Mouse (Mus musculus) liver, embryonic 14.5 days (tissue): ENCODE data around the gene Tchh. TPM values are rescaled to one million over a fixed set of nuclear protein-coding genes. Genes with fewer than 3 reads are reported as not detected.

Experiments
- ATAC-seq: fragments of 200-750 bp; cut with Nextera tagmentation; 2 replicates; pipeline ENCODE4 v1.8.0; 2017; ENCODE audit warnings: moderate number of reproducible peaks, mild to moderate bottlenecking, moderate library complexity; ENCODE audit not compliant: insufficient read depth
- DNase-seq, 3 experiments: peaks; one replicate each; pipeline ENCODE4 v3.0.0-alpha.2; 2012 to 2013; ENCODE audit warnings: low read depth in 3 of 3, low spot score in 3 of 3
- H3K27ac ChIP-seq: fragments of 300-500 bp; sonication (generic); 2 replicates; pipeline ENCODE4 v1.5.1; 2014; ENCODE audit warnings: moderate library complexity, mild to moderate bottlenecking, control low read depth, inconsistent platforms
- H3K27me3 ChIP-seq: fragments of 300-500 bp; sonication (generic); 2 replicates; pipeline ENCODE4 v1.6.1; 2014; ENCODE audit warnings: mild to moderate bottlenecking, low read length, moderate library complexity; ENCODE audit not compliant: control insufficient read depth, insufficient read depth
- H3K36me3 ChIP-seq: fragments of 300-500 bp; sonication (generic); replicated peaks from 2 replicates; pipeline ENCODE4 v1.6.1; 2014; ENCODE audit warnings: low read depth; ENCODE audit not compliant: control insufficient read depth, insufficient read depth
- H3K4me1 ChIP-seq, 2 experiments: fragments of 200-500 bp in 1 of 2; fragments of 300-500 bp in 1 of 2; sonication (generic) in 1 of 2; replicated peaks; 2 replicates each; pipeline ENCODE4 v1.6.1; 2012 to 2014; ENCODE audit warnings: antibody characterized with exemption in 1 of 2, inconsistent platforms in 1 of 2, low read length in 1 of 2; ENCODE audit not compliant: control insufficient read depth in 2 of 2, insufficient read depth in 2 of 2
- H3K4me2 ChIP-seq: fragments of 300-500 bp; sonication (generic); 2 replicates; pipeline ENCODE4 v1.6.1; 2014; ENCODE audit warnings: low read depth, mild to moderate bottlenecking, control low read depth, moderate library complexity
- H3K4me3 ChIP-seq, 2 experiments: fragments of 200-500 bp in 1 of 2; fragments of 300-500 bp in 1 of 2; sonication (generic) in 1 of 2; 2 replicates each; pipeline ENCODE4 v1.5.1; 2012 to 2014; ENCODE audit warnings: low read depth in 2 of 2, low read length in 2 of 2, mild to moderate bottlenecking in 2 of 2, control low read depth in 1 of 2, inconsistent platforms in 1 of 2, moderate library complexity in 1 of 2; ENCODE audit not compliant: insufficient read depth in 1 of 2
- H3K9ac ChIP-seq: fragments of 300-500 bp; sonication (generic); replicated peaks from 2 replicates; pipeline ENCODE4 v1.6.1; 2014; ENCODE audit warnings: mild to moderate bottlenecking, control low read depth, moderate library complexity
- H3K9me3 ChIP-seq: fragments of 300-500 bp; sonication (generic); 2 replicates; pipeline ENCODE4 v1.6.1; 2016; ENCODE audit warnings: low read length, mixed read lengths; ENCODE audit not compliant: control insufficient read depth
- CTCF ChIP-seq: IDR thresholded peaks from 2 replicates; pipeline ENCODE4 v1.5.1; 2016; ENCODE audit warnings: antibody characterized with exemption, low read depth, control low read depth
- EP300 ChIP-seq: IDR thresholded peaks from 2 replicates; pipeline ENCODE4 v1.6.1; 2016; ENCODE audit warnings: antibody characterized with exemption, low read depth
- WGBS: fragments of 180-500 bp; shearing (Covaris S2); extraction: QIAGEN DNeasy Blood & Tissue Kit; methylation state at CpG from one replicate; pipeline ENCODE4 v1.1.7; 2014; ENCODE audit not compliant: insufficient replicate concordance; 5-methylcytosine and 5-hydroxymethylcytosine counted together
- polyA plus RNA-seq, 2 experiments: library from polyadenylated mRNA; depleted of rRNA in 1 of 2; stranded (reverse) in 1 of 2; unstranded in 1 of 2; fragments of >200 nt; fragmentation: Nextera tagmentation in 1 of 2; extraction: Ambion mirVana in 1 of 2; gene quantifications; 2 replicates each; pipeline versions ENCODE4 v1.2.1 to v1.2.3; 2012 to 2014

Gene Tchh
- polyA plus RNA-seq (2012; rRNA removed) (0.04 TPM in 1 of 2 replicates, not detected in the other), polyA plus RNA-seq (2014; fragmentation: Nextera tagmentation; extraction: Ambion mirVana) (0.04 and 0.11 TPM in 2 replicates)

DNA sequence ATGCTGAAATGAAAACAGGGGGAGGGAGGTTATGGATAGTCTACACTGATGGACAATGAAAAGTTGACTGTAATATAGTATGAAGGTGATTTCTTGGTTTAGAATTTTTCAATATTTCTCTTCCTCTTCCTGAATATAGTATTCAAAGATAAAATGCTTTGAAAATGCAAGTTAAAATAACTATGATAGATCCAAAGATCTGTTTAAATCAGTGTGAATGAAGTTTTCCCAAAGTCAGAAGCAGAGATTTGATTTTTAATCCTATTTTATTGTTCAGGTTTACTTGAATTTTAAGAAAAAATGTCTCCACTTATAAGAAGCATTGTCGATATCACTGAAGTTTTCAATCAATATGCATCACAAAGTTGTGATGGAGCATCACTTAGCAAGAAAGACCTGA lies at the start of gene Tchh:
TSS of gene Tchh (plus strand) at position 301 of the 400 bp plus-strand sequence.
- Histone ChIP-seq H3K9me3 (no peaks in the 10 kb centered on the region), H3K27ac (no peak within 1 kb of the TSS), H3K4me1 (no peaks in the 10 kb centered on the region), H3K27me3 (peaks cover 49% of the 10 kb centered on the region), H3K4me3 (no peak within 1 kb of the TSS), H3K4me2 (no peak within 1 kb of the TSS), H3K36me3 (no peaks in the 10 kb centered on the region), H3K9ac (no peak within 1 kb of the TSS)
- DNase-seq (no peak), ATAC-seq (no peak)
- WGBS, result 62% methylated on average over 1 of the region's 1 CpGs
- no peak for TF ChIP-seq EP300

DNA sequence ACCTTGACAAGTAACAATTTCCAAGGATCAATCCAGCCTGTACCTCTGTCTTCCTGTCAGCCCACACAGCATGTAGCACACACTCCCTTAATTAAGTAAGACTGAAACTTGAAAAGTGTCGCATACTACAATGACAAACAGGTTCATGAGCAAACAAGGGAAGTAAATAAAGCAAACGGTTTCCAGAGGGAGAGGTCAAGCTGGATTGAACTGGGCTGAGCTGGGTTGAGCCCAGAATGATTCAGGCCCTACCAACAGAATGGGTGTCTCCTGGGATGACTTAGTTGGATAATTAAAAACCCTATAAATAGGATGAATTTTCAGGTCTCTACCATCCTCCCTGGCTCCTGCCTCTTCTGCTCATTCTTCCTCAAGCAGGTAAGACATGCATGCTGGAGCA lies 48.8 kb upstream of the Tchh start, which contains the start of gene Rptn:
TSS of gene Rptn (plus strand) at position 334 of the 400 bp plus-strand sequence.
- no peak within 1 kb of the TSS for H3K4me3 ChIP-seq
- H3K9me3 ChIP-seq, result no peaks in the 10 kb centered on the region
- no peaks in the 10 kb centered on the region for H3K27me3 ChIP-seq
- no peaks in the 10 kb centered on the region for H3K4me1 ChIP-seq
- no peaks in the 10 kb centered on the region for H3K36me3 ChIP-seq
- H3K27ac ChIP-seq, result no peak within 1 kb of the TSS
- DNase-seq (no peak), ATAC-seq (no peak)
- TF ChIP-seq EP300 (no peak), CTCF (no peak)
- H3K4me2 ChIP-seq, result no peak within 1 kb of the TSS
- no peak within 1 kb of the TSS for H3K9ac ChIP-seq
- WGBS, result 38% methylated on average over 2 of the region's 2 CpGs

GRCm38 (mm10) chr3:93403936-93404335 lies 38.2 kb upstream of the Tchh start:
- no peak for ATAC-seq
- no peak overlapping the region for H3K4me3 ChIP-seq
- no peaks in the 10 kb centered on the region for H3K9me3 ChIP-seq
- H3K27ac ChIP-seq, result no peak overlapping the region
- no peak overlapping the region for H3K9ac ChIP-seq
- no peak overlapping the region for H3K4me2 ChIP-seq
- H3K27me3 ChIP-seq, result no peaks in the 10 kb centered on the region
- H3K4me1 ChIP-seq, result no peaks in the 10 kb centered on the region
- TF ChIP-seq CTCF, result no peak
- TF ChIP-seq EP300, result no peak
- no peaks in the 10 kb centered on the region for H3K36me3 ChIP-seq
- WGBS, result 69% methylated on average over 3 of the region's 3 CpGs
- no peak for DNase-seq

DNA sequence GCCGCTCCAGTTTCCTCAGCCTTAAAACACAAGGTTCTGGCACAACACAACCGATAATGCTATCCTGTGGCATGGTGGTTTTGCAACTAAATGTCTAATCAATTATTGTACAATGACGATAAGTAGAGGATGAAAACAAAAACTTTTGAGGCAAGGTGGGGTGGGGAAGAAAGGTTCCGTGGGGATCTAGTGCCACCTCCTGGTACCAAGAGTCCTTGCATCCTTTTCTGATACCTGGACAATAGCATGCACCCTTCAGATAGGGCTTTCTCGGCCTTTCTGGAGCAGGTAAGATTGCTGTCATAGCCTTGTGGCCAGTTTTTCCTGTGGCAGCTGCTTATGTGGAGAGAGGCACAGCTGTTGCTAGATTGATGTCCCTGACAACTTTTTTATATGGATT lies 35.1 kb upstream of the Tchh start:
- Histone ChIP-seq H3K36me3 (no peaks in the 10 kb centered on the region), H3K27ac (no peak overlapping the region), H3K4me3 (no peak overlapping the region), H3K4me1 (no peaks in the 10 kb centered on the region), H3K9ac (no peak overlapping the region), H3K9me3 (no peaks in the 10 kb centered on the region), H3K4me2 (no peak overlapping the region), H3K27me3 (no peaks in the 10 kb centered on the region)
- 23% methylated on average over 5 of the region's 5 CpGs for WGBS
- DNase-seq (no peak), ATAC-seq (no peak)
- TF ChIP-seq CTCF (peak; percentile 63), EP300 (no peak)

DNA sequence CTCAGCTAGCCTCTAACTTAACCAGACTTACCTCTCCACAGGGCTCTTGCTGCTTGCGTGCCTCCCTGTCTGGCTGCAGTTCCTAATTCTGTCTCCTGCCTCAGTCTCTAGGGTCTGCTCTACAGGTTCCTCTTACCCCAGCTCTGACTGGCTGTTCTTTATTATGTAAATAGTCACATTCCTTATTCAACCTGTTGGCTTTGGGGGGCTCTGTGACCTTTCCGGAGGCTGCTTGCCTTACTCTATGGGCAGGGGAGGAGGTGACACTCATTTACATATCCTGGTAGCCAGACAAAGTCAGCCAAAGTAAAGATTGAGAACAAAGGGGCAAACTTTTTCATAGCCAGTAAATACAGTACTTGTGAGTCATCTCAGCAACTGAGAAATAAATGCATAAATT lies 30.2 kb upstream of the Tchh start:
- WGBS, result 20% methylated on average over 2 of the region's 2 CpGs

More for the DNA sequence above, 30.2 kb upstream of the Tchh start:
- no peak overlapping the region for H3K9ac ChIP-seq
- H3K4me1 ChIP-seq, result no peaks in the 10 kb centered on the region
- TF ChIP-seq EP300 (no peak), CTCF (no peak)
- H3K36me3 ChIP-seq, result no peaks in the 10 kb centered on the region
- no peaks in the 10 kb centered on the region for H3K9me3 ChIP-seq
- ATAC-seq (no peak), DNase-seq (no peak)
- no peaks in the 10 kb centered on the region for H3K27me3 ChIP-seq
- no peak overlapping the region for H3K4me3 ChIP-seq
- no peak overlapping the region for H3K4me2 ChIP-seq
- no peak overlapping the region for H3K27ac ChIP-seq
